14 mouse cellular contexts compared by ENCODE assay signal in the genomic region with DNA sequence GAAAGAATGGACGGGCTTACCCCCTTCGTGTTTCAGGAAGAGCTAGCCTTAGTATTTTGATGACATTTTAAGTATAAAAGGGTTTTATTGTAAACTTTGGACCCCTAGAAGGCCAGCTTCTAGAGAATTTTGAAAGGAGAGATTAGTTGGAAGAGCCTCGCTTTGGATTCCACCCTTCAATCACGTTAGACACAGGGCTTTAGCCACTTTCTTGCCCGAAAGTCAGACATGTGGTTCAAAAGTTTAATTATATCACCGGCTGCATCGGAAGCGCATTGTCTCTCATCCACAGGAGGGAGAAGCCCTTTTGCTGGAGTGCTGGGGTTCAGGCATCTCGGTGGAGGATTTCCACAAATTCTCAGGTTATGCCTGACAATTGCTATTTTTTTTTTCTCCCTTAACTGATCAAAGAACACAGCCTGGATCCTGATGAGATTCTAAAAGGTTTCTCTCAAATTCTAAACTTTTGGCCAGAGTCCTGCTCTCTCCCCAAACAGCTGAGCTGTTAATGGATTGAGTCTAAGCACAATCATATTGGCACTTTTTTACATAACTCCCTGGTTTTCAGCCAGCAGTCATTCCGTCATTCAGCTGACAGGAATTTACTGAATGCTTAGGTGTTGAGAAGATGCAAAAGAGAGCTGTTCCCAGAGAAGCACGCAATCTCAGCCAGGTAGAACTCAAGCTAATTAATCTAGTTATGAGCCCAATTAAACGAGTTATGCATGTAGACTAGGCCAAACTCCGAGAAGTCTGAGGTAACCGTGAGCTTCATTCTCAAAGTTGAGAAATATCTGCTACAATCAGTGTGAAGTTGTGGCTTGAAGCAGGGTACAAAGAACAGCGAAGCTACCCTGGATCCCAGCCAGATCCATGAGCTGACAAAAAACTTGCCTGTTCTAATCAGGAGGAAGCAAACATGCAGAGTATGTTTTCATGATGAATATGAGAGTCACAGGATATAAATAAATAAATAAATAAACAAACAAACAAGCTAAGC.
A peak's percentile ranks its signal among the peaks of the same experiment; 100 is the strongest.
DNase-seq lines count a peak whose midpoint lies in the region; ATAC-seq and TF ChIP-seq lines count a peak whose summit lies in the region.
"Had no signal": no experiment of that assay in that cellular context is flagged by ENCODE, and none has a peak within 500 bp of the region (broad histone marks: within the 10 kb centered on the region; RNA-seq: fewer than 3 reads in every experiment).

No protein-coding gene starts in this region.

- no peaks in the 10 kb centered on the region for H3K9me3 ChIP-seq in heart, postnatal 0 days (replicated peaks; ENCODE audit: control insufficient read depth, low read length)
- H3K9me3 ChIP-seq in lung, embryonic 14.5 days (ENCODE audit: low read depth, low read length): no peaks in the 10 kb centered on the region
- no peaks in the 10 kb centered on the region for H3K9me3 ChIP-seq in embryonic facial prominence, embryonic 15.5 days (replicated peaks)
- no peaks in the 10 kb centered on the region for H3K9me3 ChIP-seq in midbrain, embryonic 13.5 days
- H3K9me3 ChIP-seq: heart, embryonic 10.5 days had no signal

- no peak for DNase-seq in heart, postnatal 0 days (ENCODE audit: low spot score)
- DNase-seq in heart, adult 8-10 months (ENCODE audit: low spot score): no peak
- peak; percentile 40 for DNase-seq in lung, embryonic 14.5 days
- DNase-seq in lung, adult 18-20 months: no peak
- no peak for DNase-seq in urinary bladder, postnatal 36 days (ENCODE audit: low spot score in 2 of 2)
- DNase-seq: right cerebral cortex, postnatal 4 days; thymus, postnatal 14 days had no signal

- no peaks in the 10 kb centered on the region for H3K36me3 ChIP-seq in heart, postnatal 0 days (replicated peaks; ENCODE audit: control insufficient read depth, insufficient read depth, low read length)
- no peaks in the 10 kb centered on the region for H3K36me3 ChIP-seq in lung, embryonic 14.5 days (ENCODE audit: insufficient read depth)
- H3K36me3 ChIP-seq in embryonic facial prominence, embryonic 15.5 days: no peaks in the 10 kb centered on the region
- H3K36me3 ChIP-seq in midbrain, embryonic 13.5 days: no peaks in the 10 kb centered on the region
- H3K36me3 ChIP-seq: heart, embryonic 10.5 days had no signal

- H3K27ac ChIP-seq in heart, postnatal 0 days (ENCODE audit: low read depth): no peak overlapping the region
- no peak overlapping the region for H3K27ac ChIP-seq in lung, embryonic 14.5 days (ENCODE audit: low read depth)
- peak overlapping the region; percentile 34 for H3K27ac ChIP-seq in embryonic facial prominence, embryonic 15.5 days (replicated peaks)
- H3K27ac ChIP-seq in midbrain, embryonic 13.5 days: peak overlapping the region; percentile 39
- H3K27ac ChIP-seq: heart, embryonic 10.5 days; hindbrain, postnatal 0 days; layer of hippocampus, adult 2 months; liver, embryonic 14.5 days had no signal

- H3K4me1 ChIP-seq in heart, postnatal 0 days (ENCODE audit: control insufficient read depth, insufficient read depth): peaks cover 23% of the 10 kb centered on the region
- peaks cover 3% of the 10 kb centered on the region; the same call in 1 of the 2 replicates for H3K4me1 ChIP-seq in lung, embryonic 14.5 days (ENCODE audit: insufficient read depth)
- H3K4me1 ChIP-seq in embryonic facial prominence, embryonic 15.5 days: peaks cover 38% of the 10 kb centered on the region
- peaks cover 65% of the 10 kb centered on the region for H3K4me1 ChIP-seq in midbrain, embryonic 13.5 days (replicated peaks)
- H3K4me1 ChIP-seq: megakaryocyte, embryonic 14.5 days had no signal

- no peak overlapping the region for H3K9ac ChIP-seq in heart, postnatal 0 days (replicated peaks; ENCODE audit: low read depth, low read length)
- H3K9ac ChIP-seq in lung, embryonic 14.5 days: no peak overlapping the region
- no peak overlapping the region for H3K9ac ChIP-seq in embryonic facial prominence, embryonic 15.5 days
- no peak overlapping the region for H3K9ac ChIP-seq in midbrain, embryonic 13.5 days (replicated peaks)
- H3K9ac ChIP-seq: liver, embryonic 14.5 days had no signal

- no peaks in the 10 kb centered on the region for H3K27me3 ChIP-seq in heart, postnatal 0 days (ENCODE audit: control insufficient read depth, insufficient read depth, low read length)
- no peaks in the 10 kb centered on the region for H3K27me3 ChIP-seq in lung, embryonic 14.5 days (ENCODE audit: insufficient read depth, low read length)
- H3K27me3 ChIP-seq in embryonic facial prominence, embryonic 15.5 days: no peaks in the 10 kb centered on the region
- peaks cover 36% of the 10 kb centered on the region for H3K27me3 ChIP-seq in midbrain, embryonic 13.5 days
- H3K27me3 ChIP-seq: megakaryocyte, embryonic 14.5 days had no signal

- H3K4me2 ChIP-seq in heart, postnatal 0 days (ENCODE audit: low read depth, low read length): peak overlapping the region; percentile 23
- no peak overlapping the region for H3K4me2 ChIP-seq in lung, embryonic 14.5 days
- peak overlapping the region; percentile 8; the same call in 1 of the 2 replicates for H3K4me2 ChIP-seq in embryonic facial prominence, embryonic 15.5 days (replicated peaks)
- peak overlapping the region; percentile 31; the same call in 1 of the 2 replicates for H3K4me2 ChIP-seq in midbrain, embryonic 13.5 days (replicated peaks)

- TF ChIP-seq CTCF in heart, postnatal 0 days (IDR thresholded peaks at IDR 0.05; ENCODE audit: low read depth): no peak
- no peak for TF ChIP-seq CTCF in lung, embryonic 14.5 days (IDR thresholded peaks at IDR 0.05; ENCODE audit: low read depth)

- no peak for ATAC-seq in heart, postnatal 0 days (ENCODE audit: insufficient read depth, low read depth)
- no peak for ATAC-seq in lung, embryonic 14.5 days (ENCODE audit: insufficient read depth)
- no peak for ATAC-seq in embryonic facial prominence, embryonic 15.5 days (ENCODE audit: insufficient number of reproducible peaks, low FRiP score, low TSS enrichment, low read depth)
- no peak for ATAC-seq in midbrain, embryonic 13.5 days
- ATAC-seq: hindbrain, postnatal 0 days had no signal

- no peak for TF ChIP-seq EP300 in heart, postnatal 0 days (IDR thresholded peaks at IDR 0.05; ENCODE audit: low read depth)

- 31% methylated on average over 15 of the region's 15 CpGs for WGBS in heart, postnatal 0 days
- 34% methylated on average over 15 of the region's 15 CpGs for WGBS in lung, embryonic 14.5 days
- 33% methylated on average over 15 of the region's 15 CpGs for WGBS in embryonic facial prominence, embryonic 15.5 days
- WGBS in midbrain, embryonic 13.5 days: 12% methylated on average over 15 of the region's 15 CpGs

- no peak overlapping the region for H3K4me3 ChIP-seq in heart, postnatal 0 days (ENCODE audit: low read depth, low read length)
- H3K4me3 ChIP-seq in lung, embryonic 14.5 days (ENCODE audit: low read depth, low read length): no peak overlapping the region
- no peak overlapping the region for H3K4me3 ChIP-seq in embryonic facial prominence, embryonic 15.5 days (replicated peaks)
- H3K4me3 ChIP-seq in midbrain, embryonic 13.5 days (replicated peaks): no peak overlapping the region
- H3K4me3 ChIP-seq: heart, embryonic 10.5 days; layer of hippocampus, adult 2 months; megakaryocyte, embryonic 14.5 days had no signal

Comparison
In these comparisons a context has a peak if more than half of its experiments do, and no peak if none do; other contexts are left out.
1. H3K27ac ChIP-seq: peak in embryonic facial prominence, embryonic 15.5 days (single experiment) and midbrain, embryonic 13.5 days (single experiment); none in heart, postnatal 0 days (single experiment) and lung, embryonic 14.5 days (single experiment).